8 mouse cellular contexts compared by ENCODE assay signal in the genomic region with DNA sequence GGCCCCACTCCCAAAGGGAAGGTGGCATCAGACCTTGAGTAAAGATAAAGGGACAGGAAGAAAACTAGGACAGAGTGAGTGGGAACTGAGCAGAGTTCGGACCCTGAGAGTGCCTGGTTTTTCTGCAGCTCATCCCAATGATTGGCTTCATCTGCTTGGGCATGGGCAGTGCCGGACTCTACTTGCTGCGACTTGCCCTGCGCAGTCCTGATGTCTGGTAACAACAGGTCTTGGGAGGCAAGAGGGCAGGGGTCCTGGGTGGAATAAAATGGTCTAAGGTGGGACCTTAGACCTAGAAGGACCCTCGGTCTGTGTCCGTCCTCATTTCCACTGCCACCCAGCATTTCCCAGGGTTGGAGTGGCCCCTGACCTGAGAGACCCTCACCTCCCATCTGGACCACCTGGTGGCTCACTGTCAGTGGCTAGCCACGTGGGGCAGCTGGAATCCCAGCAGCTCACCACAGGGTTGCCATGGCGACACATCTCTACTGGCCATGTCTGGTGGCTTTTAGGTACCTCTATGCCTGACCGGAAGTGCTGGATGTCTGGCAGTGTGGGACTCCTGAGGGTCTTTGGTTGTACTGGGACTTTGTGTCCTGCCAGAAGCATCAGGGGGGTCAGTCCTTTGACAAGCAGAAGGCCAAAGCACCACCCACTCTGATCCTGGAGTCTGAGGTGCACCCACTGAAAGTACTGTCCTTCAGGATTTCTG. TPM values are rescaled to one million over a fixed set of nuclear protein-coding genes. Genes with fewer than 3 reads are reported as not detected.
DNase-seq lines count a peak whose midpoint lies in the region; ATAC-seq lines count a peak whose summit lies in the region.

No protein-coding gene starts in this region.

- no peak for DNase-seq in heart, postnatal 36 days
- peak; percentile 26 for DNase-seq in A20 (ENCODE audit: low read depth, low spot score)
- DNase-seq in frontal cortex, postnatal 14 days (ENCODE audit: low spot score in 2 of 2), result no peak
- no peak for DNase-seq in natural killer cell, adult 2 months (ENCODE audit: low spot score in 2 of 2)
- DNase-seq in left cerebral cortex, postnatal 4 days, result no peak

- no peak overlapping the region for H3K27ac ChIP-seq in heart, embryonic 11.5 days (ENCODE audit: low read depth, low read length)
- no peak overlapping the region for H3K27ac ChIP-seq in embryonic facial prominence, embryonic 13.5 days
- H3K27ac ChIP-seq in liver, embryonic 16.5 days (ENCODE audit: low read length), result peak overlapping the region; percentile 90

- no peak for ATAC-seq in heart, embryonic 11.5 days (replicated peaks; ENCODE audit: insufficient number of reproducible peaks, low FRiP score, low TSS enrichment)
- ATAC-seq in embryonic facial prominence, embryonic 13.5 days (ENCODE audit: insufficient number of reproducible peaks, insufficient read depth, low FRiP score, low TSS enrichment, low read depth), result no peak
- no peak for ATAC-seq in liver, embryonic 16.5 days (ENCODE audit: low read depth)

- H3K4me2 ChIP-seq in heart, embryonic 11.5 days, result peak overlapping the region; percentile 14; the same call in 1 of the 2 replicates
- peak overlapping the region; percentile 97 for H3K4me2 ChIP-seq in embryonic facial prominence, embryonic 13.5 days
- H3K4me2 ChIP-seq in liver, embryonic 16.5 days (ENCODE audit: low read depth, low read length), result peak overlapping the region; percentile 54

- intact Hi-C loops in heart, postnatal 36 days (cut with DNase I), result no loop called here
- intact Hi-C loops in left cerebral cortex, postnatal 4 days (cut with DNase I), result no loop called here

- H3K36me3 ChIP-seq in heart, embryonic 11.5 days (ENCODE audit: control insufficient read depth, insufficient read depth, low read length), result peaks cover 8% of the 10 kb centered on the region; the same call in 1 of the 2 replicates
- H3K36me3 ChIP-seq in embryonic facial prominence, embryonic 13.5 days, result peaks cover 33% of the 10 kb centered on the region
- H3K36me3 ChIP-seq in liver, embryonic 16.5 days (ENCODE audit: control insufficient read depth, insufficient read depth), result peaks cover 33% of the 10 kb centered on the region

- peaks cover 48% of the 10 kb centered on the region for H3K4me1 ChIP-seq in heart, embryonic 11.5 days (ENCODE audit: control insufficient read depth, insufficient read depth, low read length)
- peaks cover 70% of the 10 kb centered on the region for H3K4me1 ChIP-seq in embryonic facial prominence, embryonic 13.5 days
- peaks cover 61% of the 10 kb centered on the region for H3K4me1 ChIP-seq in liver, embryonic 16.5 days (ENCODE audit: control insufficient read depth, low read depth, low read length)

- no peak overlapping the region for H3K9ac ChIP-seq in heart, embryonic 11.5 days (ENCODE audit: low read depth, low read length)
- H3K9ac ChIP-seq in embryonic facial prominence, embryonic 13.5 days, result no peak overlapping the region
- peak overlapping the region; percentile 56 for H3K9ac ChIP-seq in liver, embryonic 16.5 days (ENCODE audit: low read depth, low read length)

- peaks cover 55% of the 10 kb centered on the region for H3K27me3 ChIP-seq in heart, embryonic 11.5 days (ENCODE audit: control insufficient read depth, insufficient read depth, low read length)
- H3K27me3 ChIP-seq in embryonic facial prominence, embryonic 13.5 days, result peaks cover 82% of the 10 kb centered on the region
- peaks cover 45% of the 10 kb centered on the region for H3K27me3 ChIP-seq in liver, embryonic 16.5 days (ENCODE audit: control insufficient read depth, insufficient read depth, low read depth, low read length)

- 27% methylated on average over 9 of the region's 9 CpGs for WGBS in heart, embryonic 11.5 days (ENCODE audit: insufficient replicate concordance)
- 27% methylated on average over 9 of the region's 9 CpGs for WGBS in embryonic facial prominence, embryonic 13.5 days
- WGBS in liver, embryonic 16.5 days (ENCODE audit: insufficient replicate concordance), result 31% methylated on average over 9 of the region's 9 CpGs

- no peaks in the 10 kb centered on the region for H3K9me3 ChIP-seq in heart, embryonic 11.5 days (replicated peaks; ENCODE audit: control insufficient read depth, low read length)
- H3K9me3 ChIP-seq in embryonic facial prominence, embryonic 13.5 days, result no peaks in the 10 kb centered on the region
- H3K9me3 ChIP-seq in liver, embryonic 16.5 days (replicated peaks; ENCODE audit: control insufficient read depth, low read length), result no peaks in the 10 kb centered on the region

- H3K4me3 ChIP-seq in heart, embryonic 11.5 days (ENCODE audit: low read depth, low read length), result no peak overlapping the region; the same call in 1 of the 2 replicates
- peak overlapping the region; percentile 17 for H3K4me3 ChIP-seq in embryonic facial prominence, embryonic 13.5 days
- peak overlapping the region; percentile 47 for H3K4me3 ChIP-seq in liver, embryonic 16.5 days (ENCODE audit: low read depth, low read length)

RNA-seq across cellular contexts. Expression of gene Ndufa4l2, which starts 0.7 kb away (rescaled TPM):
- 10.1 and 13.9 TPM in 2 replicates for polyA plus RNA-seq in heart, embryonic 11.5 days (2014; fragmentation: Nextera tagmentation; extraction: Ambion mirVana)
- 10 to 100 TPM; 26.0 to 27.6 TPM for total RNA-seq in heart, postnatal 36 days (2021)
- 20.0 and 32.7 TPM in 2 replicates for polyA plus RNA-seq in embryonic facial prominence, embryonic 13.5 days (2015; fragmentation: Nextera tagmentation; extraction: Ambion mirVana)
- 62.5 and 67.9 TPM in 2 replicates for polyA plus RNA-seq in liver, embryonic 16.5 days (2015; fragmentation: Nextera tagmentation; extraction: Ambion mirVana)
- total RNA-seq in left cerebral cortex, postnatal 4 days (2021), result 1 to 10 TPM; 4.9 to 7.5 TPM

RNA-seq across cellular contexts. Expression of gene Shmt2, which starts 6.8 kb away (rescaled TPM):
- 71.3 and 82.7 TPM in 2 replicates for polyA plus RNA-seq in heart, embryonic 11.5 days (2014; fragmentation: Nextera tagmentation; extraction: Ambion mirVana)
- 10 to 100 TPM; 43.8 to 44.3 TPM for total RNA-seq in heart, postnatal 36 days (2021)
- 81.7 and 92.3 TPM in 2 replicates for polyA plus RNA-seq in embryonic facial prominence, embryonic 13.5 days (2015; fragmentation: Nextera tagmentation; extraction: Ambion mirVana)
- 180 and 183 TPM in 2 replicates for polyA plus RNA-seq in liver, embryonic 16.5 days (2015; fragmentation: Nextera tagmentation; extraction: Ambion mirVana)
- total RNA-seq in left cerebral cortex, postnatal 4 days (2021), result 10 to 100 TPM; 39.7 to 39.9 TPM

RNA-seq across cellular contexts. Expression of gene Stac3, which starts 13.9 kb away (rescaled TPM):
- 0.24 and 0.30 TPM in 2 replicates for polyA plus RNA-seq in heart, embryonic 11.5 days (2014; fragmentation: Nextera tagmentation; extraction: Ambion mirVana)
- under 1 TPM; 0.51 to 0.64 TPM for total RNA-seq in heart, postnatal 36 days (2021)
- polyA plus RNA-seq in embryonic facial prominence, embryonic 13.5 days (2015; fragmentation: Nextera tagmentation; extraction: Ambion mirVana), result 2.0 and 3.2 TPM in 2 replicates
- 0.59 and 0.65 TPM in 2 replicates for polyA plus RNA-seq in liver, embryonic 16.5 days (2015; fragmentation: Nextera tagmentation; extraction: Ambion mirVana)
- total RNA-seq in left cerebral cortex, postnatal 4 days (2021), result 1 to 10 TPM; 5.1 to 5.2 TPM

RNA-seq across cellular contexts. Expression of gene Nxph4, which starts 18.9 kb away (rescaled TPM):
- polyA plus RNA-seq in heart, embryonic 11.5 days (2014; fragmentation: Nextera tagmentation; extraction: Ambion mirVana), result 0.21 and 0.33 TPM in 2 replicates
- under 1 TPM; 0.28 to 0.41 TPM for total RNA-seq in heart, postnatal 36 days (2021)
- polyA plus RNA-seq in embryonic facial prominence, embryonic 13.5 days (2015; fragmentation: Nextera tagmentation; extraction: Ambion mirVana), result 3.0 and 3.9 TPM in 2 replicates
- polyA plus RNA-seq in liver, embryonic 16.5 days (2015; fragmentation: Nextera tagmentation; extraction: Ambion mirVana), result 0.14 TPM in 1 of 2 replicates, not detected in the other
- total RNA-seq in left cerebral cortex, postnatal 4 days (2021), result 10 to 100 TPM; 12.9 to 14.4 TPM

Comparison
In these comparisons a context has a peak if more than half of its experiments do, and no peak if none do; other contexts are left out.
1. H3K4me2 ChIP-seq: peak in every context shown above with its lines; median percentile 97 in embryonic facial prominence, embryonic 13.5 days; 54 in liver, embryonic 16.5 days; 14 in heart, embryonic 11.5 days.